Mouse (Mus musculus): ENCODE measurements around the gene Olfr1354. TPM values are rescaled to one million over a fixed set of nuclear protein-coding genes. Genes with fewer than 3 reads are reported as not detected.
"Not testable (repeated sequence)": the region's sequence is repeated elsewhere in the genome, so short reads cannot be mapped to it uniquely, and the experiment has no call there.

Olfr1354 gene
- polyA plus RNA-seq (2012; ENCODE audit: insufficient read depth, insufficient read length, missing spikeins) = not detected in 2 replicates

DNA sequence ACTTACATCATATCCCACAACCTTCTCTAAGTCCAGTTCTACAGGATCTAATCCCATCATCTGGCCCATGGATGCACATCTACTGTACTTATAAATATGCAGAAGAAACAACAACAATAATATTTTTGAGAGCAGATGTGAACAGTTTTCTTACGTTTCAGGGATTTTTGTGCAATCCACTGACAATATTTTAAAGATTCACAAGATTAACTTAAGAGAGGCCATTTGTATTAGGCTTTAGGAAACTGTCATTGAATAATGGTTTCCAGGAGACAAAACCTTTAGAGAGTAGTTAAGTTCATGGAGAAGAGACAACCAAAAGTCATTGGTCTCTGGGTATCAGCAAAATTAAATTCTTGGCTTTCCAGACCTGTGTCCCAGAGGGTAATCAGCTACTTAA, at the start of gene Olfr1354:
Gene Olfr1354, plus strand, starts transcription at position 301 of the 400 bp plus-strand sequence.
- not testable (repeated sequence) for H3K4me3 ChIP-seq (ENCODE audit: insufficient read depth, low read depth, low read length); H3K27ac ChIP-seq (replicated peaks; ENCODE audit: low read depth, low read length); H3K4me1 ChIP-seq (ENCODE audit: control insufficient read depth, insufficient read depth, insufficient read length, low read length)

GRCm38 (mm10) chr10:78875240-78875639, 37.7 kb upstream of the Olfr1354 start, which contains the start of gene Olfr1355:
Olfr1355 (plus strand) TSS chr10:78875540.
- no peak within 1 kb of the TSS for H3K27ac ChIP-seq (replicated peaks; ENCODE audit: low read depth, low read length)
- H3K4me1 ChIP-seq (ENCODE audit: control insufficient read depth, insufficient read depth, insufficient read length, low read length) = no peaks in the 10 kb centered on the region
- no peak within 1 kb of the TSS for H3K4me3 ChIP-seq (ENCODE audit: insufficient read depth, low read depth, low read length)

DNA sequence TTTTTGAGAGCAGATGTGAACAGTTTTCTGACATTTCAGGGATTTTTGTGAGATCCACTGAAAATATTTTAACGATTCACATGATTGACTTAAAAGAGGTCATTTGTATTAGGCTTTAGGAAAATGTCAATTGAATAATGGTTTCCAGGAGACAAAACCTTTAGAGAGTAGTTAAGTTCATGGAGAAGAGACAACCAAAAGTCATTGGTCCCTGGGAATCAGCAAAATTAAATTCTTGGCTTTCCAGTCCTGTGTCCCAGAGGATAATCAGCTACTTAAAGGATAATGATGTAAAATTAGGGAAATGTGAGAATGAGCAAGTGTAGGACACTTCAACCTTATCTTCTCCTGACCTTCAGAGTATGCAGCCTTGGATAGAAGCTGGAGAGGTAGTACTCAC, 37.4 kb downstream of the Olfr1354 start, which contains the start of gene Olfr8:
Gene Olfr8, plus strand, starts transcription at position 301 of the 400 bp plus-strand sequence.
- not testable (repeated sequence) for H3K4me3 ChIP-seq (ENCODE audit: insufficient read depth, low read depth, low read length)

DNA sequence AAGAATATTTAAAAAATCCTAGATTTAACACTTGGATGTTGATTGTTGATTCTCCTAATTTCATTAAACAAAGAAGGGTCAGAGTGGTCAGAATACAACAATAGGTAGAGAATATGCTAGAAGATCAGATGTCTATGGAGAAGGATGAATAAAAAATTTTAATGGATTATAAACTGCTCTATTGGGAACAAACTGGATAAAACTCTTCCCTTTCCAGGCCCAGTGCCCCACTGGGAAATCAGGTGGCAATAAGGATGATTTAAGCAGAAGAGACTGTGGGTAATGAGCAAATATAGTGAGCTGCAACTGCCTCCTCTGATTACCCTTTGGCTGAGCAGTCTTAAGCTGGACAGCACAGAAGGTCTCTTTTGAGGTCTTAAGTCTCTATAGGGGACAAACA, 50.0 kb downstream of the Olfr1354 start, which contains the start of gene Olfr1353:
Gene Olfr1353, plus strand, starts transcription at position 301 of the 400 bp plus-strand sequence.
- H3K4me3 ChIP-seq (ENCODE audit: insufficient read depth, low read depth, low read length); H3K27ac ChIP-seq (replicated peaks; ENCODE audit: low read depth, low read length); H3K4me1 ChIP-seq (ENCODE audit: control insufficient read depth, insufficient read depth, insufficient read length, low read length): not testable (repeated sequence)

More for the DNA sequence above, 37.4 kb downstream of the Olfr1354 start, which contains the start of gene Olfr8:
- H3K4me1 ChIP-seq (ENCODE audit: control insufficient read depth, insufficient read depth, insufficient read length, low read length); H3K27ac ChIP-seq (replicated peaks; ENCODE audit: low read depth, low read length): not testable (repeated sequence)

Other genes starting within 250 kb of the Olfr1354 start
- not detected in 2 replicates for gene Casp14, start 194.9 kb upstream of the Olfr1354 start, polyA plus RNA-seq (2012; ENCODE audit: insufficient read depth, insufficient read length, missing spikeins)
- gene Ccdc105, start 160.1 kb upstream of the Olfr1354 start, polyA plus RNA-seq (2012; ENCODE audit: insufficient read depth, insufficient read length, missing spikeins) = not detected in 2 replicates
- not detected in 2 replicates for gene Slc1a6, start 132.7 kb upstream of the Olfr1354 start, polyA plus RNA-seq (2012; ENCODE audit: insufficient read depth, insufficient read length, missing spikeins)
- not detected in 2 replicates for gene Olfr1356, start 61.0 kb upstream of the Olfr1354 start, polyA plus RNA-seq (2012; ENCODE audit: insufficient read depth, insufficient read length, missing spikeins)
- gene Olfr1355, start 37.6 kb upstream of the Olfr1354 start, polyA plus RNA-seq (2012; ENCODE audit: insufficient read depth, insufficient read length, missing spikeins) = not detected in 2 replicates
- not detected in 2 replicates for gene Olfr8, start 37.5 kb downstream of the Olfr1354 start, polyA plus RNA-seq (2012; ENCODE audit: insufficient read depth, insufficient read length, missing spikeins)
- gene Olfr1353, start 50.1 kb downstream of the Olfr1354 start, polyA plus RNA-seq (2012; ENCODE audit: insufficient read depth, insufficient read length, missing spikeins) = not detected in 2 replicates
- not detected in 2 replicates for gene Olfr1352, start 67.9 kb downstream of the Olfr1354 start, polyA plus RNA-seq (2012; ENCODE audit: insufficient read depth, insufficient read length, missing spikeins)
- gene Olfr1351, start 99.3 kb downstream of the Olfr1354 start, polyA plus RNA-seq (2012; ENCODE audit: insufficient read depth, insufficient read length, missing spikeins) = not detected in 2 replicates
- gene Olfr57, start 115.6 kb downstream of the Olfr1354 start, polyA plus RNA-seq (2012; ENCODE audit: insufficient read depth, insufficient read length, missing spikeins) = not detected in 2 replicates
- 6.9 and 7.3 TPM in 2 replicates for gene 2610008E11Rik, start 184.4 kb downstream of the Olfr1354 start, polyA plus RNA-seq (2012; ENCODE audit: insufficient read depth, insufficient read length, missing spikeins)
- gene Vmn2r80, start 235.6 kb downstream of the Olfr1354 start, polyA plus RNA-seq (2012; ENCODE audit: insufficient read depth, insufficient read length, missing spikeins) = not detected in 2 replicates

Measured in brown adipose tissue, adult 24 weeks (tissue).